Mouse (Mus musculus): Measurements from ENCODE around the gene Tm6sf2. TPM values are rescaled to one million over a fixed set of nuclear protein-coding genes. Genes with fewer than 3 reads are reported as not detected.

Gene Tm6sf2
- polyA plus RNA-seq, 1 experiment: 458 TPM

GRCm38 (mm10) chr8:70087836-70088650 is 15.3 kb downstream of the Tm6sf2 start:
- 5% methylated on average over 56 of the region's 56 CpGs for WGBS
- DNase-seq (ENCODE audit: low read depth, low spot score): no peak

GRCm38 (mm10) chr8:70089296-70089960 is 16.7 kb downstream of the Tm6sf2 start:
- WGBS: 64% methylated on average over 9 of the region's 9 CpGs
- DNase-seq (ENCODE audit: low read depth, low spot score): no peak

GRCm38 (mm10) chr8:70092786-70093185 is 20.1 kb downstream of the Tm6sf2 start:
- no peak for DNase-seq (ENCODE audit: low read depth, low spot score)
- 50% methylated on average over 8 of the region's 8 CpGs for WGBS

- DNase-seq (ENCODE audit: low read depth, low spot score): no peak
- WGBS: 64% methylated on average over 8 of the region's 8 CpGs
These were observed 26.6 kb downstream of the Tm6sf2 start for GRCm38 (mm10) chr8:70099276-70099675.

GRCm38 (mm10) chr8:70100241-70100640 is 27.5 kb downstream of the Tm6sf2 start:
- 75% methylated on average over 8 of the region's 8 CpGs for WGBS
- no peak for DNase-seq (ENCODE audit: low read depth, low spot score)

- DNase-seq (ENCODE audit: low read depth, low spot score): no peak
These were observed 31.8 kb downstream of the Tm6sf2 start for GRCm38 (mm10) chr8:70104506-70104905.

GRCm38 (mm10) chr8:70104922-70105321 is 32.2 kb downstream of the Tm6sf2 start:
- DNase-seq (ENCODE audit: low read depth, low spot score): no peak
- 69% methylated on average over 7 of the region's 7 CpGs for WGBS

More at GRCm38 (mm10) chr8:70104506-70104905, 31.8 kb downstream of the Tm6sf2 start:
- 6% methylated on average over 6 of the region's 6 CpGs for WGBS

- 62% methylated on average over 2 of the region's 2 CpGs for WGBS
- DNase-seq (ENCODE audit: low read depth, low spot score): no peak
These were observed 37.7 kb downstream of the Tm6sf2 start for GRCm38 (mm10) chr8:70110451-70110850.

- 43% methylated on average over 23 of the region's 23 CpGs for WGBS
- no peak for DNase-seq (ENCODE audit: low read depth, low spot score)
These were observed 38.6 kb downstream of the Tm6sf2 start for GRCm38 (mm10) chr8:70111192-70111795.

- WGBS: 11% methylated on average over 43 of the region's 43 CpGs
- DNase-seq (ENCODE audit: low read depth, low spot score): no peak
These were observed 39.8 kb downstream of the Tm6sf2 start for GRCm38 (mm10) chr8:70112401-70113016.

GRCm38 (mm10) chr8:70114488-70114887 is 41.8 kb downstream of the Tm6sf2 start:
- no peak for DNase-seq (ENCODE audit: low read depth, low spot score)
- 19% methylated on average over 6 of the region's 6 CpGs for WGBS

GRCm38 (mm10) chr8:70114892-70115291 is 42.2 kb downstream of the Tm6sf2 start:
- DNase-seq (ENCODE audit: low read depth, low spot score): no peak
- whole genome bisulfite sequencing: 61% methylated on average over 13 of the region's 13 CpGs

GRCm38 (mm10) chr8:70117611-70118010 is 44.9 kb downstream of the Tm6sf2 start:
- 7% methylated on average over 9 of the region's 9 CpGs for WGBS
- no peak for DNase-seq (ENCODE audit: low read depth, low spot score)

- 21% methylated on average over 17 of the region's 17 CpGs for WGBS
- DNase-seq (ENCODE audit: low read depth, low spot score): no peak
These were observed 46.3 kb downstream of the Tm6sf2 start for GRCm38 (mm10) chr8:70118726-70119700.

GRCm38 (mm10) chr8:70120667-70121066 is 47.9 kb downstream of the Tm6sf2 start, which contains the start of gene Ncan:
Gene Ncan (minus strand): TSS chr8:70120873.
- WGBS: 4% methylated on average over 19 of the region's 19 CpGs
- DNase-seq (ENCODE audit: low read depth, low spot score): no peak

GRCm38 (mm10) chr8:70122863-70123262 is 50.1 kb downstream of the Tm6sf2 start:
- no peak for DNase-seq (ENCODE audit: low read depth, low spot score)
- 48% methylated on average over 2 of the region's 2 CpGs for WGBS

GRCm38 (mm10) chr8:70124992-70125391 is 52.3 kb downstream of the Tm6sf2 start:
- DNase-seq (ENCODE audit: low read depth, low spot score): no peak
- WGBS: 58% methylated on average over 8 of the region's 8 CpGs

- DNase-seq (ENCODE audit: low read depth, low spot score): no peak
- WGBS: 51% methylated on average over 3 of the region's 3 CpGs
These were observed 55.7 kb downstream of the Tm6sf2 start for GRCm38 (mm10) chr8:70128435-70128834.
